Mouse (Mus musculus): ENCODE results near the gene Smtnl2. TPM values are rescaled to one million over a fixed set of nuclear protein-coding genes. Genes with fewer than 3 reads are reported as not detected.

Gene Smtnl2
- 5.0 and 7.0 TPM in 2 replicates for polyA plus RNA-seq (2014; fragmentation: Nextera tagmentation; extraction: Ambion mirVana)

DNA sequence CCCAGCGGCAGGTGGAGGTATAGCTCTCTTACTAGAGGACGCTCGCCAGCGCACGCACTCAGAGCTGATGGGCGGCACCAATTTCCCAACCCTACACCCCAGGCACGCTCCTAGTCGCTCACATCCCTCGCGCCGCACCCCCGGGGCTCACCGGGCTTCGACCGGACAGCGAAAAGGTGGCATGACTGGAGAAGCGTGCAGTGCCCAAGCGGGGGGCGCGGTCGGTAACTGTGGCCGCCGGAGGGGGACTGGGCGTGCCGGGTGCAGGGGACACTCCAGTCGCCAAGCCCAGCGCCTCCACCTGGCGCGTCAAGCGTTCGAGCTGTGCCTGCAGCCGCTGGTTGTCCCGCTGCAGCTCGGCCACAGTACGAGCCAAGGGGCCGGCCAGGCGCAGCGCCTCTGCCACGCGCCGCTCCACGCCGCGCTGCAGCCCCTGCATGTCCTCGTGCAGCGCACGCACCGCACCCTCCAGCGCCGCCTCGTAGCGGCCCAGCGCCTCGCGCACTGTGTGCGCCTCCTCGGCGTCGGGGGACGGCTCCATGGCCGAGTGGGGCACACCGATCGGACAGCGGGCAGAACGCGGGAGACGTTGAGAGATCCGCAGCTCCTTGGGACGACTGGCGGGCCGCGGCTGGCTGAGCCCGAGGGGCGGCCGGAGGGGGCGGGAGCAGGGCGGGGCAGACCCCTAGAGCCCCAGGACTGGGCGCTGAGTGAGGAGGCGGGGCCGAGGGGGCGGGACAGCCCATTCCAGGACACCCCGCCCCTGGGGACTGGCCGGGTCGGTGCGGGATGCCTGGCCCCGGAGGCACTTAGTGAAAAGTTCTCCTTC is at the start of gene Smtnl2:
TSS of gene Smtnl2 (minus strand) at position 621 of the 829 bp plus-strand sequence.
- under 1% methylated on average over 84 of the region's 86 CpGs for WGBS
- DNase-seq (ENCODE audit: low spot score) = peak; percentile 92
- peaks cover 4% of the 10 kb centered on the region; the same call in 1 of the 2 replicates for H3K4me1 ChIP-seq (replicated peaks; ENCODE audit: control insufficient read depth, insufficient read depth, low read length)
- no peaks in the 10 kb centered on the region for H3K36me3 ChIP-seq (ENCODE audit: control insufficient read depth, insufficient read depth, low read length)
- no peak within 1 kb of the TSS for H3K27ac ChIP-seq (ENCODE audit: low read depth, low read length)
- peak within 1 kb of the TSS; percentile 85 for H3K4me2 ChIP-seq (ENCODE audit: low read depth, low read length, severe bottlenecking)
- H3K9me3 ChIP-seq (ENCODE audit: control insufficient read depth, low read length) = no peaks in the 10 kb centered on the region
- H3K4me3 ChIP-seq (ENCODE audit: low read depth, low read length) = peak within 1 kb of the TSS; percentile 43
- ATAC-seq (replicated peaks; ENCODE audit: low FRiP score) = peak; percentile 93
- H3K9ac ChIP-seq (ENCODE audit: low read length) = peak within 1 kb of the TSS; percentile 33
- H3K27me3 ChIP-seq (ENCODE audit: control insufficient read depth, insufficient read depth, low read length) = no peaks in the 10 kb centered on the region; the same call in 1 of the 2 replicates

DNA sequence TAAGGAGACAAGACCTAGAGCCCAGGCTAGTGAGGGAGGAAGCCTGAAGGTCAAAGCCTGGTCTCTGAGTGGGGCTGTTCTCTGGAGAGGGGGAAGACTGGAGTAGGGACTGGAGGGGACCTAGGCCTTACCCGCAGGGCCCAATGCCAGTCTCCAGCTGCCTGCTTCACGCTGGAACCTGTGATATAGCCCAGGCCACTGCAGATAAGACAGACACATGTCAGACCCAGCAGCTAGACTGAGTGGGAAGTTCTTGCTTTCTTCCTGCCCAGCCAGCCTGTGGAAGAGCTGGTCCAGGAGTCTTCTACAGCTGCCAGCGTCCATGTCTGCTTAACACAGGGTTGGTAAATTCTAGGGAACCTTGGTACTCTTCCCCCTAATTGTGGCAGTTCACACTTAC is 47.0 kb upstream of the Smtnl2 start:
- ATAC-seq (replicated peaks; ENCODE audit: low FRiP score) (no peak), DNase-seq (ENCODE audit: low spot score) (no peak)
- 0 out of 2 replicates have a peak, but pooled peaks cover 2% of the 10 kb centered on the region for H3K4me1 ChIP-seq (replicated peaks; ENCODE audit: control insufficient read depth, insufficient read depth, low read length)
- H3K9ac ChIP-seq (ENCODE audit: low read length) = no peak overlapping the region
- no peaks in the 10 kb centered on the region for H3K27me3 ChIP-seq (ENCODE audit: control insufficient read depth, insufficient read depth, low read length)
- H3K36me3 ChIP-seq (ENCODE audit: control insufficient read depth, insufficient read depth, low read length) = no peaks in the 10 kb centered on the region
- H3K27ac ChIP-seq (ENCODE audit: low read depth, low read length) = no peak overlapping the region
- no peak overlapping the region for H3K4me2 ChIP-seq (ENCODE audit: low read depth, low read length, severe bottlenecking)
- WGBS = 83% methylated on average over 3 of the region's 3 CpGs
- H3K9me3 ChIP-seq (ENCODE audit: control insufficient read depth, low read length) = no peaks in the 10 kb centered on the region
- H3K4me3 ChIP-seq (ENCODE audit: low read depth, low read length) = no peak overlapping the region

GRCm38 (mm10) chr11:72457995-72458496 is 46.5 kb upstream of the Smtnl2 start:
- Histone ChIP-seq H3K4me1 (replicated peaks; ENCODE audit: control insufficient read depth, insufficient read depth, low read length) (0 out of 2 replicates have a peak, but pooled peaks cover 2% of the 10 kb centered on the region), H3K36me3 (ENCODE audit: control insufficient read depth, insufficient read depth, low read length) (no peaks in the 10 kb centered on the region), H3K9ac (ENCODE audit: low read length) (no peak overlapping the region), H3K27me3 (ENCODE audit: control insufficient read depth, insufficient read depth, low read length) (no peaks in the 10 kb centered on the region), H3K27ac (ENCODE audit: low read depth, low read length) (no peak overlapping the region), H3K4me3 (ENCODE audit: low read depth, low read length) (no peak overlapping the region), H3K4me2 (ENCODE audit: low read depth, low read length, severe bottlenecking) (no peak overlapping the region), H3K9me3 (ENCODE audit: control insufficient read depth, low read length) (no peaks in the 10 kb centered on the region)
- DNase-seq (ENCODE audit: low spot score) = no peak
- WGBS = 74% methylated on average over 12 of the region's 12 CpGs
- ATAC-seq (replicated peaks; ENCODE audit: low FRiP score) = no peak

DNA sequence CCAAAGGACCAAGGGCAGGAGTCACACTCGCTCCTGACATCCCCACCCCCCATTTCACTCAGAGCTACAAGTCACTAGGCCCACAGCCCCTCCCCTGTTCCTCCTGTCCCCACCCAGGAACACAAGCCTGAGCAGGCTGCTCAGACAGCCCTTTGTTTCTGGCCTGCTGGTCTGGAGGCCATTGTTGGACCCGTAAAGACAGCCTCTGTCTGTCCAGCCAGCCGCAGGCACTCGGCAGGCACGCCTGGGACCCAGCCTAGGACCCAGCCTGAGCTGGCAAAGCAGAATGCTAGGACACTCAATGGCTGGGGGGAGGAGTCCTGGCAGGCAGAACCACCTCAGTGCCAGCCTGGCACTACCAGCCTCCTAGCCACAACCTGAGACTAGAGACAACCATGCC is 44.2 kb upstream of the Smtnl2 start:
- no peak overlapping the region for H3K4me3 ChIP-seq (ENCODE audit: low read depth, low read length)
- H3K36me3 ChIP-seq (ENCODE audit: control insufficient read depth, insufficient read depth, low read length) = peaks cover 10% of the 10 kb centered on the region; the same call in 1 of the 2 replicates
- DNase-seq (ENCODE audit: low spot score) (no peak), ATAC-seq (replicated peaks; ENCODE audit: low FRiP score) (0 out of 2 replicates have a peak, but pooled peaks have one; percentile 15)
- peak overlapping the region; percentile 17; the same call in 1 of the 2 replicates for H3K9ac ChIP-seq (ENCODE audit: low read length)
- H3K27ac ChIP-seq (ENCODE audit: low read depth, low read length) = no peak overlapping the region
- no peaks in the 10 kb centered on the region for H3K27me3 ChIP-seq (ENCODE audit: control insufficient read depth, insufficient read depth, low read length)
- H3K4me1 ChIP-seq (replicated peaks; ENCODE audit: control insufficient read depth, insufficient read depth, low read length) = 0 out of 2 replicates have a peak, but pooled peaks cover 2% of the 10 kb centered on the region
- no peaks in the 10 kb centered on the region for H3K9me3 ChIP-seq (ENCODE audit: control insufficient read depth, low read length)
- no peak overlapping the region for H3K4me2 ChIP-seq (ENCODE audit: low read depth, low read length, severe bottlenecking)
- WGBS = 28% methylated on average over 5 of the region's 5 CpGs

DNA sequence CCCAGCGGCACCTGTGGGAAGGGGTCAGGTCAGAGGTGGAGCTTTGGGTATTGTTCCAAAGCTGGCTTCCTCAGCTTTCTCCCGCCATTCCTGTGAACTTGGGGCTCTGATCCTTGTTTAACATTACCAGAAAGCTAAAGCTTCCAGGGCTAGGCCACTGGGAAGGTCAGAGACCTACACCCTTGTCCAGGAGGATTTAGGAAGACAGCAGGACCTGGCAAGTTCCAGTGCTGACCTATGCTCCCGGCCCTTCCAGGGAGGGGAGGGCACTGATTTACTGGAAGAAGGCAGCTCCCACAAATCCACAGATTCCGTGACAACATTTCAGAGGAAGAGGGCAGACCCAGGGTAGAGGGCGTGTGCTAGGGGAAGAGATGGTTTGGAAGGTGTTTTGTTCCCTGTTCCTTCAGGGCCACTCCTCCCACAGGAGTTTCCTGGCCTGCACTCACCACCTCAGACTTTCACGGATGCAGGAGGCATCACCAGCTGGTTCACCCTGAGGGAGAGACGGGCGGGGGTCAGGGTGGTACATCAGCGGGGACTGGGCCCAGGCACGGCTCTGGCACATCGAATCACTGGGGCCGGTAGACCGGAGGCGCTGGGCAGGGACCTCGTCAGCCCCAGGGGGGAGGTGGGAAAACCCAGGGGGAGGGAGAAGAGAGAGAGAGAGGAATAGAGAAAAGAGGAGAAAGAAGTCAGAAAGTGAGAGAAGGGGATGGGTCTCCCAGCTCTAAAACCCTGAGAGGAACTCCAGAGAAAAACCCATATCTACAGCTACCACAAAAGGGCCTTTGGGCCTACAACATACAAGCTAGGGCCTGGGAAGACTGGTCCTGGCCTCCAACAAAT is 41.8 kb upstream of the Smtnl2 start:
- H3K27me3 ChIP-seq (ENCODE audit: control insufficient read depth, insufficient read depth, low read length) = no peaks in the 10 kb centered on the region
- ATAC-seq (replicated peaks; ENCODE audit: low FRiP score) = no peak
- H3K9me3 ChIP-seq (ENCODE audit: control insufficient read depth, low read length) = no peaks in the 10 kb centered on the region
- H3K36me3 ChIP-seq (ENCODE audit: control insufficient read depth, insufficient read depth, low read length) = peaks cover 28% of the 10 kb centered on the region
- H3K27ac ChIP-seq (ENCODE audit: low read depth, low read length) = no peak overlapping the region
- DNase-seq (ENCODE audit: low spot score) = no peak
- no peak overlapping the region for H3K4me3 ChIP-seq (ENCODE audit: low read depth, low read length)
- 61% methylated on average over 15 of the region's 15 CpGs for WGBS
- 0 out of 2 replicates have a peak, but pooled peaks cover 2% of the 10 kb centered on the region for H3K4me1 ChIP-seq (replicated peaks; ENCODE audit: control insufficient read depth, insufficient read depth, low read length)
- H3K9ac ChIP-seq (ENCODE audit: low read length) = no peak overlapping the region
- H3K4me2 ChIP-seq (ENCODE audit: low read depth, low read length, severe bottlenecking) = no peak overlapping the region

- no peak for ATAC-seq (replicated peaks; ENCODE audit: low FRiP score)
- WGBS = 72% methylated on average over 3 of the region's 3 CpGs
- H3K4me3 ChIP-seq (ENCODE audit: low read depth, low read length) = no peak overlapping the region
- H3K9ac ChIP-seq (ENCODE audit: low read length) = no peak overlapping the region
- 0 out of 2 replicates have a peak, but pooled peaks cover 2% of the 10 kb centered on the region for H3K4me1 ChIP-seq (replicated peaks; ENCODE audit: control insufficient read depth, insufficient read depth, low read length)
- no peak overlapping the region for H3K4me2 ChIP-seq (ENCODE audit: low read depth, low read length, severe bottlenecking)
- no peaks in the 10 kb centered on the region for H3K9me3 ChIP-seq (ENCODE audit: control insufficient read depth, low read length)
- DNase-seq (ENCODE audit: low spot score) = no peak
- no peaks in the 10 kb centered on the region for H3K27me3 ChIP-seq (ENCODE audit: control insufficient read depth, insufficient read depth, low read length)
- peaks cover 37% of the 10 kb centered on the region for H3K36me3 ChIP-seq (ENCODE audit: control insufficient read depth, insufficient read depth, low read length)
- no peak overlapping the region for H3K27ac ChIP-seq (ENCODE audit: low read depth, low read length)
These were observed 40.7 kb upstream of the Smtnl2 start for GRCm38 (mm10) chr11:72452140-72452665.

DNA sequence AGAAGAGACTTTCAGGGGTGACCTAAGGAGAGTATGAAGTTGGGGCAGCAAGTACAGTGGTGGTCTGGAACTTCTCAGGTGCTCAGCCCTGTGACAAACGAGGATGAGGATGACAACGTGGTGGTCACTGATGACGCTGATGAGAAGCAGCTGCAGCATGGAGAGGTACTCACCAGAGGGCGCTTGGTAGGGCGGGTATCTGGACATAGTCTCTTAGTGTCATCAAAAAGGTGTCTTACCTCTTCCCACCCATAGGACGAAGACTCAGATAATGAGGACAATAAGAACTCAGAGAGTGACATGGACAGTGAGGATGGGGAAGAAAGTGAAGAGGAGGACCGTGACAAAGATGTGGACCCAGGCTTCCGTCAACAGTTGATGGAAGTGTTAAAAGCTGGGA is 36.0 kb upstream of the Smtnl2 start:
- Histone ChIP-seq H3K9me3 (ENCODE audit: control insufficient read depth, low read length) (no peaks in the 10 kb centered on the region), H3K27ac (ENCODE audit: low read depth, low read length) (no peak overlapping the region), H3K36me3 (ENCODE audit: control insufficient read depth, insufficient read depth, low read length) (peaks cover 71% of the 10 kb centered on the region), H3K9ac (ENCODE audit: low read length) (no peak overlapping the region), H3K4me3 (ENCODE audit: low read depth, low read length) (no peak overlapping the region), H3K4me2 (ENCODE audit: low read depth, low read length, severe bottlenecking) (no peak overlapping the region), H3K4me1 (replicated peaks; ENCODE audit: control insufficient read depth, insufficient read depth, low read length) (peaks cover 1% of the 10 kb centered on the region; the same call in 1 of the 2 replicates), H3K27me3 (ENCODE audit: control insufficient read depth, insufficient read depth, low read length) (no peaks in the 10 kb centered on the region)
- ATAC-seq (replicated peaks; ENCODE audit: low FRiP score) (no peak), DNase-seq (ENCODE audit: low spot score) (no peak)
- 90% methylated on average over 8 of the region's 8 CpGs for WGBS

Measured in forebrain, embryonic 11.5 days (tissue).